Mouse (Mus musculus): ENCODE results near the gene Pnpla5. TPM values are rescaled to one million over a fixed set of nuclear protein-coding genes. Genes with fewer than 3 reads are reported as not detected.

Pnpla5 gene
- polyA plus RNA-seq, 2 experiments = not detected

- Histone ChIP-seq H3K36me3 (ENCODE audit: control insufficient read depth, insufficient read depth, low read length) (no peaks in the 10 kb centered on the region), H3K4me2 (replicated peaks; ENCODE audit: low read depth, low read length, severe bottlenecking) (no peak overlapping the region), H3K4me3 (replicated peaks; ENCODE audit: low read length) (no peak overlapping the region), H3K4me1 (ENCODE audit: control insufficient read depth, insufficient read depth, low read length) (no peaks in the 10 kb centered on the region), H3K27me3 (ENCODE audit: control insufficient read depth, insufficient read depth, low read length) (no peaks in the 10 kb centered on the region), H3K9me3 (ENCODE audit: control insufficient read depth, low read length) (no peaks in the 10 kb centered on the region), H3K27ac (replicated peaks; ENCODE audit: low read depth, low read length) (no peak overlapping the region), H3K9ac (ENCODE audit: low read depth, low read length, severe bottlenecking) (no peak overlapping the region)
- no peak for DNase-seq (ENCODE audit: low spot score)
- no peak for TF ChIP-seq POLR2A (IDR thresholded peaks at IDR 0.05; ENCODE audit: borderline replicate concordance, extremely low read depth, insufficient read depth, insufficient read length)
- 56% methylated on average over 16 of the region's 16 CpGs for WGBS
- ATAC-seq (ENCODE audit: low FRiP score, low read depth) = no peak
Measured at GRCm38 (mm10) chr15:84131096-84131786, 8.3 kb upstream of the Pnpla5 start.

- Histone ChIP-seq H3K9me3 (ENCODE audit: control insufficient read depth, low read length) (no peaks in the 10 kb centered on the region), H3K9ac (ENCODE audit: low read depth, low read length, severe bottlenecking) (no peak overlapping the region), H3K4me3 (replicated peaks; ENCODE audit: low read length) (no peak overlapping the region), H3K4me2 (replicated peaks; ENCODE audit: low read depth, low read length, severe bottlenecking) (no peak overlapping the region), H3K27me3 (ENCODE audit: control insufficient read depth, insufficient read depth, low read length) (no peaks in the 10 kb centered on the region), H3K36me3 (ENCODE audit: control insufficient read depth, insufficient read depth, low read length) (no peaks in the 10 kb centered on the region), H3K4me1 (ENCODE audit: control insufficient read depth, insufficient read depth, low read length) (no peaks in the 10 kb centered on the region), H3K27ac (replicated peaks; ENCODE audit: low read depth, low read length) (no peak overlapping the region)
- no peak for TF ChIP-seq POLR2A (IDR thresholded peaks at IDR 0.05; ENCODE audit: borderline replicate concordance, extremely low read depth, insufficient read depth, insufficient read length)
- DNase-seq (ENCODE audit: low spot score) = no peak
- WGBS = 35% methylated on average over 5 of the region's 5 CpGs
- no peak for ATAC-seq (ENCODE audit: low FRiP score, low read depth)
Measured at GRCm38 (mm10) chr15:84126871-84127270, 3.9 kb upstream of the Pnpla5 start.

- no peak for DNase-seq (ENCODE audit: low spot score)
- no peaks in the 10 kb centered on the region for H3K4me1 ChIP-seq (ENCODE audit: control insufficient read depth, insufficient read depth, low read length)
- H3K4me2 ChIP-seq (replicated peaks; ENCODE audit: low read depth, low read length, severe bottlenecking) = no peak overlapping the region
- no peaks in the 10 kb centered on the region for H3K36me3 ChIP-seq (ENCODE audit: control insufficient read depth, insufficient read depth, low read length)
- ATAC-seq (ENCODE audit: low FRiP score, low read depth) = no peak
- no peak overlapping the region for H3K27ac ChIP-seq (replicated peaks; ENCODE audit: low read depth, low read length)
- no peak for TF ChIP-seq POLR2A (IDR thresholded peaks at IDR 0.05; ENCODE audit: borderline replicate concordance, extremely low read depth, insufficient read depth, insufficient read length)
- no peaks in the 10 kb centered on the region for H3K9me3 ChIP-seq (ENCODE audit: control insufficient read depth, low read length)
- H3K27me3 ChIP-seq (ENCODE audit: control insufficient read depth, insufficient read depth, low read length) = no peaks in the 10 kb centered on the region
- H3K4me3 ChIP-seq (replicated peaks; ENCODE audit: low read length) = no peak overlapping the region
- no peak overlapping the region for H3K9ac ChIP-seq (ENCODE audit: low read depth, low read length, severe bottlenecking)
- WGBS = 67% methylated on average over 4 of the region's 4 CpGs
Measured at GRCm38 (mm10) chr15:84126447-84126846, 3.5 kb upstream of the Pnpla5 start.

GRCm38 (mm10) chr15:84124086-84124485 lies 1.1 kb upstream of the Pnpla5 start:
- H3K9ac ChIP-seq (ENCODE audit: low read depth, low read length, severe bottlenecking) = no peak overlapping the region
- TF ChIP-seq POLR2A (IDR thresholded peaks at IDR 0.05; ENCODE audit: borderline replicate concordance, extremely low read depth, insufficient read depth, insufficient read length) = no peak
- no peaks in the 10 kb centered on the region for H3K4me1 ChIP-seq (ENCODE audit: control insufficient read depth, insufficient read depth, low read length)
- H3K9me3 ChIP-seq (ENCODE audit: control insufficient read depth, low read length) = no peaks in the 10 kb centered on the region
- H3K27me3 ChIP-seq (ENCODE audit: control insufficient read depth, insufficient read depth, low read length) = no peaks in the 10 kb centered on the region
- WGBS = 65% methylated on average over 7 of the region's 7 CpGs
- DNase-seq (ENCODE audit: low spot score) (no peak), ATAC-seq (ENCODE audit: low FRiP score, low read depth) (no peak)
- no peak overlapping the region for H3K4me2 ChIP-seq (replicated peaks; ENCODE audit: low read depth, low read length, severe bottlenecking)
- H3K4me3 ChIP-seq (replicated peaks; ENCODE audit: low read length) = no peak overlapping the region
- no peak overlapping the region for H3K27ac ChIP-seq (replicated peaks; ENCODE audit: low read depth, low read length)
- no peaks in the 10 kb centered on the region for H3K36me3 ChIP-seq (ENCODE audit: control insufficient read depth, insufficient read depth, low read length)

GRCm38 (mm10) chr15:84121036-84121435 lies 1.9 kb downstream of the Pnpla5 start:
- H3K27ac ChIP-seq (replicated peaks; ENCODE audit: low read depth, low read length) = no peak overlapping the region
- no peak overlapping the region for H3K4me2 ChIP-seq (replicated peaks; ENCODE audit: low read depth, low read length, severe bottlenecking)
- H3K4me1 ChIP-seq (ENCODE audit: control insufficient read depth, insufficient read depth, low read length) = no peaks in the 10 kb centered on the region
- no peak overlapping the region for H3K9ac ChIP-seq (ENCODE audit: low read depth, low read length, severe bottlenecking)
- no peak for ATAC-seq (ENCODE audit: low FRiP score, low read depth)
- no peaks in the 10 kb centered on the region for H3K27me3 ChIP-seq (ENCODE audit: control insufficient read depth, insufficient read depth, low read length)
- no peak for TF ChIP-seq POLR2A (IDR thresholded peaks at IDR 0.05; ENCODE audit: borderline replicate concordance, extremely low read depth, insufficient read depth, insufficient read length)
- no peak for DNase-seq (ENCODE audit: low spot score)
- H3K4me3 ChIP-seq (replicated peaks; ENCODE audit: low read length) = no peak overlapping the region
- WGBS = 77% methylated on average over 7 of the region's 7 CpGs
- H3K36me3 ChIP-seq (ENCODE audit: control insufficient read depth, insufficient read depth, low read length) = no peaks in the 10 kb centered on the region
- no peaks in the 10 kb centered on the region for H3K9me3 ChIP-seq (ENCODE audit: control insufficient read depth, low read length)
